Mouse (Mus musculus): ENCODE results near the gene Ctsd.

Gene Ctsd

GRCm38 (mm10) chr7:142374413-142375015 lies 13.3 kb downstream of the Ctsd start:
- no peak for DNase-seq (ENCODE audit: low read depth, low spot score)

- no peak for DNase-seq (ENCODE audit: low read depth, low spot score)
Measured at GRCm38 (mm10) chr7:142373641-142374412, 14.0 kb downstream of the Ctsd start, which contains the start of gene Ifitm10. TSS of gene Ifitm10 (minus strand) at chr7:142373753.

DNA sequence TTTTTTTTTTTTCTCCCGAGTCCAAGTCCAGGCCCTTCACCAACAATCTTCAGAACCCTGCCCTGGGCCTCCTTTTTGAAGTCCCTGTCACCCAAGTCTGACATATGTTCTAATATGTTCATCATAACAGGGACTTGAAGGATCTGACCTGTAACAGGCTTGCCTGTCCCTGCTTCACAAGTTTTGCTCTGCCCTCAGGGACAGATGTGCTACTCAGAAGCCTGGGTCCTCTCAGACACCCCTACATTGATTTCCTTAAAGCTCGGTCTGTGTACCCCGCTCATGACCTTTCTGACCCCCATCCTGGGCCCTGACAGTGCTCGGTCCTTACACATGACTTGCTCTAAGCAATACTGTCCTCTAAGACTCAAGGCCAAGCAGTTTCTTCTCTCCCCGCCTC lies 14.8 kb downstream of the Ctsd start:
- DNase-seq (ENCODE audit: low read depth, low spot score): no peak

GRCm38 (mm10) chr7:142371768-142372661 lies 15.8 kb downstream of the Ctsd start:
- DNase-seq (ENCODE audit: low read depth, low spot score): no peak

GRCm38 (mm10) chr7:142371398-142371767 lies 16.5 kb downstream of the Ctsd start:
- no peak for DNase-seq (ENCODE audit: low read depth, low spot score)

- no peak for DNase-seq (ENCODE audit: low read depth, low spot score)
Measured at GRCm38 (mm10) chr7:142370937-142371336, 16.9 kb downstream of the Ctsd start.

- no peak for DNase-seq (ENCODE audit: low read depth, low spot score)
Measured at GRCm38 (mm10) chr7:142369820-142370219, 18.0 kb downstream of the Ctsd start.

GRCm38 (mm10) chr7:142368856-142369255 lies 19.0 kb downstream of the Ctsd start:
- DNase-seq (ENCODE audit: low read depth, low spot score): no peak

DNA sequence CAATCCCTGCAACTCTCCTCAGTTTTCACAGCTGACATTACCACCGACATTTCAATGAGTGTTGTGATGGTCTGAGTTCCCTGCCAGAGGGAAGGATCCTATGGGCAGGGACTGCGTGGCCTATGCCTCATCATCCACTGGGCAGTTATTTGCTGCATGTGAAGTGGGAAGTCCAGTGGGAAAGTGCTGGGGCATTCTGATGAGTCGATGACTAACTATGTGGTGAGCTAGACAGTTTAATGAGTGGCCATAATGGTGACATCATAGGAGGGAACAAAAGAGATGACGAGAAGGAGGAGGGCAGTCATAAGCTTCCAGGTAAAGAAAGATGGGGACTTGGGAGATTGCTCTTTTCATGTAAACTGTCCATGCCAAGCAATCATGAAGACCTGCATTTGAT lies 24.7 kb downstream of the Ctsd start:
- no peak for DNase-seq (ENCODE audit: low read depth, low spot score)

DNA sequence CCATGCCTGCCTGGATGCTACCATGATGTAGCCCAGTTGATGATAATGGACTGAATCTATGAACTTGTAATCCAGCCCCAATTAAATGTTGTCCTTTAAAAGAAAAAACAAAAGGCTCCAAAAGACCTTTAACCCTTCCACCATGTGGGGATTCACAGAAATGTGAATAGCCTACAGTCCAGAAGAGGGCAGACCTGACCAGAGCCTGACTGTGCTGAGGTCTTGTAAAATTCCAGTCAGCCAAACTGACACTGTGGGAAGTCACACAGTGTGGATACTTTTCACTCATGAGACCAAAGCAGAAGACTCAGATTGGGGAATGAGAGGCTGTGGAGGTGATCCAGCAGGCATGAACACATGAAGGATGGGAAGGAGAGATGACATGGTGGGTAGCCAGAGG lies 27.1 kb downstream of the Ctsd start:
- DNase-seq (ENCODE audit: low read depth, low spot score): no peak

DNA sequence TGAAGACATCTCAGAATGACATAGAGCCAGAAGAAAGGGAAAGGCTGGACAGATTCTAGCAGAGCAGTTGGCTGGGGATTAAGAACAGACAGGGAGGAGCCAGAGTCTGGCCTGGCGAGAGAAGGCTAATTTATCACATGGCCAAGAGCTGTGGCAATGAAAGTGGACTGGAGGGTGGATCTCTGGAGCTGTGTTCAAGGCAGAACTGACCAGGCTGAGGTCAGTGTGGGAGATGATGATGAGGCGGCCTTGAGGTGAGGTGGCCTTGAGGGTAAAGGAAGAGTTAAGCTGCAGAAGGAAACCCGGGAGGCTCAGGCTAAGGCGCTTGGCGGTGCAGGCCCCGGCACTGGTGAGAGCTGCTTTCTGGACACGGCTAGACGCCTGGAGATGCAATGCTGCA lies 28.7 kb downstream of the Ctsd start:
- DNase-seq (ENCODE audit: low read depth, low spot score): no peak

GRCm38 (mm10) chr7:142357566-142357965 lies 30.3 kb downstream of the Ctsd start:
- no peak for DNase-seq (ENCODE audit: low read depth, low spot score)

DNA sequence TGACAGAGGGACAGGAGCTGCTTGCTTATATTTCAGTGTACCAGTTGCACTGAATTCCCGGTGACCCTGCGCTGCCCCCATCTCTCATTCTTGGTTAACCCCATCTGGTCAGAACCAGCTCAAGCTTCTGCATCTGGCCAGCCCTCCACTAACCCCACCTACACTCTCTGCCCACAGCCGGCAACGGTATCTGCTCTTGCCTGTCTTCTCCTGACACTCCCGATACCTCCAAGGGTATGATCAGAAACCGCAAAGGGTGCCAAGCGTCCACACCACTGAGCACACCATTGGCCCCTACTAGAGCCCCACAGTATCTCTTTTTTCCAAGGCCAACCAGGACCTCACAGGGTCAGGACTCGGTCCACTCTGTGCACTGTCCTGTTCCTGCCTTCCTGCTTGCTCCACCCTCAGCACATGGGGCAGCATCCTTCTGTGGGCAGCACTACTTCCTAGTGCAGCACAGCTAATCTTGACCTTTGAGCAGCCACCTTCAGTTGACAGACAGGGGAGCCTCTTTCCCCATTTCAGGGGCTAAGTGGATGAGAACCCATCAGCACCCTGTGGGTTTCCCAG lies 33.1 kb downstream of the Ctsd start:
- DNase-seq (ENCODE audit: low read depth, low spot score): no peak

DNA sequence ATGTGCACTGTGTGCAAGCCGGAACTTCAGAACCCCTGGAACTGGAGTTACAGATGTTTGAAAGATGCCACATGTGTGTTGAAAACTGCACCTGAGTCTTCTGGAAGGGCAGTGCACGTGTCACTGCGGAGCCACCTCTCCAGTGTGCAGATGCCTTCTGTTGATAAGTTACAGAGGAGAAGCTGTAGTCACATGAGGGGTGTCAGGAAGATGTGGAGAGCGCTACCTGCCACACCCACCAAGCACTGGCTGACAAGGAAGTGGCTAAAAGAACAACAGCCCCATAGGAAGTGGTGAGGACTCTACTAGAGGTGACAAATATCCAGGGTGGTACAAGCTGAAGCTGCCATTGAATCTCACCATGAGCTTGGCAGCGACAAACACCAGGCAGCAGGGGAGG lies 34.0 kb downstream of the Ctsd start:
- no peak for DNase-seq (ENCODE audit: low read depth, low spot score)

DNA sequence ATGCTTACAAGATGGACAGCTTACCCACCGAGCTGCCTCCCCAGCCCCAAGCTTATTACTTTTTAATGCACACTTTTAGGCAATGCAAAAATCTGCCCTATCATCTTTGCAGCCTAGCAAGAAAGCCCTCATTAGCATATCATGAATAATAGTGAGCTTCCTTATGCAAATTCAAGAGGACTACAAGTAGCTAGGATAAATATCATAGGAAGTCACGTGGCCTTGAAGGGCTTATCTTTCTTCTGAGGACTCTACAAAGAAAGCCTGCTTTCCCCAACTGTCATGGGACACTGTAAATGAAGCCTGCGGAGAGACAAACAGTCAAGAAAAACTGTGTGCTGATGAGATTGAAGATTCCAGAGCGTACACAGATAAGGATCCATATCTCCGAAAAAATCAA lies 36.3 kb downstream of the Ctsd start:
- DNase-seq (ENCODE audit: low read depth, low spot score): no peak

- DNase-seq (ENCODE audit: low read depth, low spot score): no peak
Measured at GRCm38 (mm10) chr7:142349308-142349961, 38.4 kb downstream of the Ctsd start.

DNA sequence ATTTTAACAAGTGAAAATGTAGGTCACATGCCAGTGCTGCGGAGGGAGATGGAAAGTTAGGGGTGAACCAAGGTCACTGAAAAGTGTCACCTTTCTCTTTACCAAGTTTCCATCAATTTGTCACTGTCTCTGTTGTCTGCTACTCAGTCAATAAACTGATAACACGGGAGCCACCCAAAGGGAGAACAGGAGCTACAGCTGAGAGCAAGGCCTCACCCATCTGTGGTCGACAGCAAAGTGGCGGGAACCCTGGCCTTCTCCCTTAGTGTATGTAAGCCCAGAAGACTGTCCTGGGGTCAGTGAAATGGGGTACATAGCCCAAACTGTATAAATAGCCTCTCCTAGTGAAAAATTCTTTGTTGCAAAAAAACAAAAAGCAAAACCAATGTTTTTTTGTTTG lies 40.3 kb downstream of the Ctsd start:
- DNase-seq (ENCODE audit: low read depth, low spot score): no peak

GRCm38 (mm10) chr7:142342247-142342640 lies 45.6 kb downstream of the Ctsd start:
- DNase-seq (ENCODE audit: low read depth, low spot score): no peak

GRCm38 (mm10) chr7:142341564-142342246 lies 46.1 kb downstream of the Ctsd start:
- no peak for DNase-seq (ENCODE audit: low read depth, low spot score)

GRCm38 (mm10) chr7:142340269-142340970 lies 47.4 kb downstream of the Ctsd start:
- DNase-seq (ENCODE audit: low read depth, low spot score): no peak
